Mouse (Mus musculus) forebrain, postnatal 0 days (tissue): ENCODE data around the gene Plscr2. TPM values are rescaled to one million over a fixed set of nuclear protein-coding genes. Genes with fewer than 3 reads are reported as not detected.

Experiments
- ATAC-seq: fragments of 200-750 bp; cut with Nextera tagmentation; 2 replicates; pipeline ENCODE4 v1.8.0; 2017; ENCODE audit warnings: mild to moderate bottlenecking, moderate library complexity
- DNase-seq: peaks from one replicate; pipeline ENCODE4 v3.0.0-alpha.2; 2015
- H3K27ac ChIP-seq: fragments of 300-500 bp; sonication (generic); 2 replicates; pipeline ENCODE4 v1.5.1; 2014; ENCODE audit warnings: low read depth, mild to moderate bottlenecking, antibody characterized with exemption, low read length, moderate library complexity, mixed read lengths
- H3K27me3 ChIP-seq: fragments of 300-500 bp; sonication (generic); 2 replicates; pipeline ENCODE4 v1.6.1; 2014; ENCODE audit warnings: mild to moderate bottlenecking, low read length, mixed read lengths; ENCODE audit not compliant: insufficient read depth
- H3K36me3 ChIP-seq: fragments of 300-500 bp; sonication (generic); 2 replicates; pipeline ENCODE4 v1.6.1; 2014; ENCODE audit warnings: mild to moderate bottlenecking, moderate library complexity; ENCODE audit not compliant: insufficient read depth
- H3K4me1 ChIP-seq: fragments of 300-500 bp; sonication (generic); 2 replicates; pipeline ENCODE4 v1.6.1; 2014; ENCODE audit warnings: antibody characterized with exemption; ENCODE audit not compliant: insufficient read depth
- H3K4me2 ChIP-seq: fragments of 300-500 bp; sonication (generic); 2 replicates; pipeline ENCODE4 v1.6.1; 2014; ENCODE audit warnings: low read depth, mild to moderate bottlenecking, moderate library complexity
- H3K4me3 ChIP-seq: fragments of 300-500 bp; sonication (generic); 2 replicates; pipeline ENCODE4 v1.5.1; 2014; ENCODE audit warnings: low read depth, low read length, mixed read lengths
- H3K9ac ChIP-seq: fragments of 300-500 bp; sonication (generic); 2 replicates; pipeline ENCODE4 v1.6.1; 2014; ENCODE audit warnings: mild to moderate bottlenecking
- H3K9me3 ChIP-seq: fragments of 300-500 bp; sonication (generic); 2 replicates; pipeline ENCODE4 v1.6.1; 2016; ENCODE audit warnings: low read length
- CTCF ChIP-seq: sonication (generic); IDR thresholded peaks from 2 replicates; pipeline ENCODE4 v1.5.1; 2016; ENCODE audit warnings: antibody characterized with exemption, control low read depth, low read depth
- WGBS: fragments of 180-500 bp; shearing (Covaris S2); extraction: QIAGEN DNeasy Blood & Tissue Kit; methylation state at CpG from one replicate; pipeline ENCODE4 v1.1.7; 2014; 5-methylcytosine and 5-hydroxymethylcytosine counted together
- polyA plus RNA-seq: library from polyadenylated mRNA; unstranded; fragments of >200 nt; fragmentation: Nextera tagmentation; extraction: Ambion mirVana; gene quantifications from 2 replicates; pipeline ENCODE4 v1.2.1, GENCODE M21; 2015
- total RNA-seq: library from RNA; depleted of rRNA; stranded (reverse); fragments of >200 nt; gene quantifications from 2 replicates; pipeline ENCODE4 v1.2.3, GENCODE M21; 2014; rRNA removed

The Plscr2 gene
- total RNA-seq = 1.7 and 2.7 TPM in 2 replicates
- polyA plus RNA-seq = 2.0 and 2.1 TPM in 2 replicates

DNA sequence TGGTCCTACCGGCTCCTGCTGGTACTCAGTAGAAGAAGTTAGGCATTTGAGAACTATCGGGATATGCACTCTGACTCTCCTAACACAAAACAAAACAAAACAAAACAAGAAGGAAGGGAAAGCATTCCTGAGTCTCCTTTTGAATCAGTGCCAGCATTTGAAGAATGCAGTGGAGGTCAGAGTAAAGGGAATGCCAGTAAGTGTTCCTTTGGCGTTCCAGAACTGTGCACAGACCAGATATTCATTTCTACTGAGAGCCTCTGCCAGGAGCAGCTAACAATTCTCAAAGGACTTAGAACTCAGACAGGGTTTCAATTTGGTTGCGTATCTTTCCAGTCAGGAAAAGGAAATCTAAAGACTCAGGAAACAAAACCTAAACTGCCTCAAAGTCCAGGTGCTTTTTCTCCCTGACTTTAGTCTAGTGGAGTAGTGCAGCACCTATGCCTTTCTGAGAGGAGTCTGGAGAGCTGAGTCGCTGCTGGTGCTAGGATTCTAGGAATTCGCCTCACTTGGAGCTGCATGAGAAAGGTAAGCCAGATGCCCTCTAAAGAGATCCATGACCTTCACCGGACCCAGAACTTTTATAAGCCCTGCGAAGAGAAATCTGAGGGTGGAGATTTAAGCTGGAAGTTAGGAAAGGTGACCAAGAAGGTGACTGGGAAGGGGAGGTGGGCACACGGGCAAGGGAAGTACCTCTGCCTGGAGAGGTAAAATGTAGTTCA, at the start of gene Plscr2:
Gene Plscr2 (plus strand): TSS at position 117 of the 722 bp plus-strand sequence.
- no peak for TF ChIP-seq CTCF
- no peak within 1 kb of the TSS for H3K9ac ChIP-seq
- DNase-seq (no peak), ATAC-seq (no peak)
- no peaks in the 10 kb centered on the region for H3K27me3 ChIP-seq
- 71% methylated on average over 9 of the region's 9 CpGs for WGBS
- H3K4me3 ChIP-seq = no peak within 1 kb of the TSS
- H3K4me1 ChIP-seq = no peaks in the 10 kb centered on the region
- no peak within 1 kb of the TSS for H3K4me2 ChIP-seq
- no peaks in the 10 kb centered on the region for H3K9me3 ChIP-seq
- H3K36me3 ChIP-seq = no peaks in the 10 kb centered on the region
- H3K27ac ChIP-seq = no peak within 1 kb of the TSS

DNA sequence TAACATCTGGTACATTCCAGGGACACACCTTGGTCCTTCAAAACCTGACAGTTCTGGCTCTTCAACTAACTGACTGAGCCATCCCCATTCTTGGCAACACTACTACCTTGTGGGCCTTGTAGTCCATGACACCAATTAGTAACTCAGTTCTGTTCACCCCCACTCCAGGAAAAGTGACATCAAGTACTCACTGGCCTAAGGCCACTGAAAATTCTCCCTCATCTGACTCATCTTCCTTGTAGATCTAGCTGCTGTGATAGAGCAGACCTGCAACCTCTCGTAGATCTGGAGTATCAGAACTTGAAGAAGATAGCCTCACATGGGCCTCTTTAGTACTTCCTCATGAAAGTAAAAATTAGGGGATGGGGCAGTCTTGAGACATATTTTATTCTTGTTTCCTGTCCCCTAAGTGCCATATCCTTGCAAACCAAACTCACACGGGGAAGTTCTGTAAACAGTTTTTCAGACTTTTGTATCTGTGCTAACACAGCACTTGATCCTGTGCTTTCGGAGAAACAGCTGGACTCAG, 49.2 kb upstream of the Plscr2 start:
- no peak for TF ChIP-seq CTCF
- no peak for ATAC-seq

DNA sequence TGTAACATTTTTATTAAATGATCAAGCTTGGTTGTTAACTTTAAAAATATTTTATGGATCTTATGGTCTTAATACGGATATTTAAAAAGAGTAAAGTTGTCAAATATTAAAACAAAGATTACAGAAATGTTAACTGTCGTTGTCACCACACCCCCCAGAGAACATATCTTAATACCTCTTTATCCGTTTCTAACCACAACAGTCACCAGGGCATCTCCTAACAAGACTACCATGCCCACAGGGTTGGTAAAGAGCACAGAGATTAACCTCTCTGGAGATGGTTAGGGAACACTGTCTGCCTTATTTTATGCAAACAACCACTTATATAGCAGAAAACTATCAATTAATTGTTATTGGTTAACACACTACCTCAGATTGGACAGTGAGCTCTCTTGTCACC, 48.6 kb upstream of the Plscr2 start:
- WGBS = 88% methylated on average over 3 of the region's 3 CpGs
- no peaks in the 10 kb centered on the region for H3K36me3 ChIP-seq
- TF ChIP-seq CTCF = no peak
- no peaks in the 10 kb centered on the region for H3K9me3 ChIP-seq
- ATAC-seq (no peak), DNase-seq (no peak)
- no peak overlapping the region for H3K9ac ChIP-seq
- H3K4me2 ChIP-seq = no peak overlapping the region
- no peaks in the 10 kb centered on the region for H3K4me1 ChIP-seq
- no peaks in the 10 kb centered on the region for H3K27me3 ChIP-seq
- H3K27ac ChIP-seq = no peak overlapping the region
- no peak overlapping the region for H3K4me3 ChIP-seq

More for the DNA sequence above, 49.2 kb upstream of the Plscr2 start:
- Histone ChIP-seq H3K27me3 (no peaks in the 10 kb centered on the region), H3K4me3 (no peak overlapping the region), H3K4me2 (no peak overlapping the region), H3K9ac (no peak overlapping the region), H3K27ac (no peak overlapping the region), H3K4me1 (no peaks in the 10 kb centered on the region), H3K36me3 (no peaks in the 10 kb centered on the region), H3K9me3 (no peaks in the 10 kb centered on the region)
- 89% methylated on average over 3 of the region's 3 CpGs for WGBS
- no peak for DNase-seq

DNA sequence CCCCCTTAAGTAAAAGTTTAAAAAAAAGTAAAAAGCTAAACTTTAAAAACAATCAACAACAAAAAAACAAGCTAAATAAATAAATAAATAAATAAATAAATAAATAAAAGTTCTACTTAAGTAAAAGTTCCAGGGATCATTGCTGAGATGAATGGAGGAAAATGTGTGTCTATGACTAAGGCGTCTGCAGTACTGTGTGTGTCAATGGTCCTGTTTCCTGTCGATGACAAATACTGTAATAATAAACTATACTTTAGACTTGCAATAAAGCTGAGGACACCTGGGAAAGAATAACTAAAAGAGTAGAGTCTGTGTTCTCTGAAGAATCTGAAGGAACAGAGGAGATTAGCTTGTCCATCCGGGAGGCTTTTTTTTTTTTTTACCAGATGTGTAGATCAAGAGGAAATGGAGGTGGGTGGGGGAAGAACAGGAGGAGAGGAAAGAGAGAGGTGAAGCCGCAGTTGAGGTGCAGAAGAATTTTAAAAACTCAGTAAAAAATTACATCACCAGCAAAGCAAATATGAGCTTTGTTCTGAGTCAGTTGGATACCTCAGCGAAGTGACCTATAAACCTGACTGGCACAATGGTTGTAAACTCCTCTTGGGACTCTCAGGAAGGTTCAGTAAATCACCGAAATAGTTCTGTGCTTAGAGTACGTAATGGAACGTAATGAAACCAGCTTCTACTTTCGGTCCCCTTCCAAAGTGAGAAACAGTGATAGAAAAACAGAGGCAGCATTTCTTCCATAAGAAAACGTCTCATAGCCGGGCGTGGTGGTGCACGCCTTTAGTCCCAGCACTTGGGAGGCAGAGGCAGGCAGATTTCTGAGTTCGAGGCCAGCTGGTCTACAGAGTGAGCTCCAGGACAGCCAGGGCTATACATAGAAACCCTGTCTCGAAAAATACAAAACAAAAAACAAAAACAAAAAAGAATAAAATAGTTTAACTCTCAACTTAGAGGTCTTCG, 46.3 kb upstream of the Plscr2 start:
- WGBS = 92% methylated on average over 16 of the region's 16 CpGs
- TF ChIP-seq CTCF = no peak
- H3K4me1 ChIP-seq = no peaks in the 10 kb centered on the region
- no peaks in the 10 kb centered on the region for H3K36me3 ChIP-seq
- no peaks in the 10 kb centered on the region for H3K9me3 ChIP-seq
- no peak for ATAC-seq
- no peak for DNase-seq
- H3K27ac ChIP-seq = no peak overlapping the region
- no peak overlapping the region for H3K4me2 ChIP-seq
- no peak overlapping the region for H3K4me3 ChIP-seq
- H3K27me3 ChIP-seq = no peaks in the 10 kb centered on the region
- H3K9ac ChIP-seq = no peak overlapping the region

DNA sequence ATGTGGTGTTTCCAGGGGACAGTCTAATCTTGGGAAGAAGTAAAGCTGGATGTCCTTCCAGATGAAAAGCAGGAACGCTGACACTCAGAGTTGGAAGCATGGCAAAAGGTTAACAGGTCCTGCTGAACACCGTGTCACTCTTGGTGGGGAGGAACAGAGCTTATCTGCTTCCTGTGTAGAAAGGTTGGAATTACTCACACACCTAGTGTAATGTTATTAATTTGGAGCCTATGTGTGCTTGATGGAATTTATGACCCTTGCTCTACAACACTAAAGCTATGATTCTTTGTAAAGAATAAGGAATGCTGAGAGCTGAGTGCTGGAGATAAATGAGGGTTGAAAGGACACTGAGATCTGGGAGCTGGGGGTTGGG, 45.6 kb upstream of the Plscr2 start:
- no peak overlapping the region for H3K4me3 ChIP-seq
- no peak for DNase-seq
- no peaks in the 10 kb centered on the region for H3K9me3 ChIP-seq
- no peaks in the 10 kb centered on the region for H3K27me3 ChIP-seq
- no peak for TF ChIP-seq CTCF
- no peak overlapping the region for H3K4me2 ChIP-seq
- H3K36me3 ChIP-seq = no peaks in the 10 kb centered on the region
- 89% methylated on average over 2 of the region's 2 CpGs for WGBS
- no peak for ATAC-seq
- H3K9ac ChIP-seq = no peak overlapping the region
- H3K27ac ChIP-seq = no peak overlapping the region
- H3K4me1 ChIP-seq = no peaks in the 10 kb centered on the region

DNA sequence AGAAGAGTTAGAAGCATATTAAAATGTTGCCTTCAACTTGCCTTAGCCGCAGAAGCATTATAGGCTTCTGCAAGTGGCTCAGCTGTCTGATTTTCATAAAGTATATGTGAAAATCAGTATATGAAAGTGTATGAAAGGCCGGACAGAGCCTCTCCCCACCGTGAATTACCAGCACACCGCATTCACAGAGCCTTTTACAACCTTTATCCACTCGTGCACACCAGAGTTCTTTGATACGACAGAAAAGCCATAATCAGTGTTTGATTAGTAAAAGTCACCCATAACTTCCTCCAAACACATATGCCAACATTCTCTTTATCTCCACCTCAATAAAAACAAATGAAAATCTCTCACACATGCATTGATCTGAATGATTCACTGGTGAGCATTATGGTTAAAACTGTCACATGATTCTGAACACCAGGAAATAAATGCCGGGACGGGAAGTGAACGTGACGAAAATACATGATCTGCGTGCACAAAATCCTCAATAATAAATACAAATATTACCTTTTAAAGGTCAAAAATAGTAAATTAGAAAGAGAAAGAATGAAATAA, 40.4 kb upstream of the Plscr2 start:
- Histone ChIP-seq H3K9me3 (no peaks in the 10 kb centered on the region), H3K9ac (no peak overlapping the region), H3K27ac (no peak overlapping the region), H3K27me3 (no peaks in the 10 kb centered on the region), H3K4me2 (no peak overlapping the region), H3K4me3 (no peak overlapping the region), H3K4me1 (no peaks in the 10 kb centered on the region), H3K36me3 (no peaks in the 10 kb centered on the region)
- 88% methylated on average over 11 of the region's 11 CpGs for WGBS
- ATAC-seq = no peak
- no peak for TF ChIP-seq CTCF
- no peak for DNase-seq
